ENCODE assay signal across 8 mouse cellular contexts in the genomic region with DNA sequence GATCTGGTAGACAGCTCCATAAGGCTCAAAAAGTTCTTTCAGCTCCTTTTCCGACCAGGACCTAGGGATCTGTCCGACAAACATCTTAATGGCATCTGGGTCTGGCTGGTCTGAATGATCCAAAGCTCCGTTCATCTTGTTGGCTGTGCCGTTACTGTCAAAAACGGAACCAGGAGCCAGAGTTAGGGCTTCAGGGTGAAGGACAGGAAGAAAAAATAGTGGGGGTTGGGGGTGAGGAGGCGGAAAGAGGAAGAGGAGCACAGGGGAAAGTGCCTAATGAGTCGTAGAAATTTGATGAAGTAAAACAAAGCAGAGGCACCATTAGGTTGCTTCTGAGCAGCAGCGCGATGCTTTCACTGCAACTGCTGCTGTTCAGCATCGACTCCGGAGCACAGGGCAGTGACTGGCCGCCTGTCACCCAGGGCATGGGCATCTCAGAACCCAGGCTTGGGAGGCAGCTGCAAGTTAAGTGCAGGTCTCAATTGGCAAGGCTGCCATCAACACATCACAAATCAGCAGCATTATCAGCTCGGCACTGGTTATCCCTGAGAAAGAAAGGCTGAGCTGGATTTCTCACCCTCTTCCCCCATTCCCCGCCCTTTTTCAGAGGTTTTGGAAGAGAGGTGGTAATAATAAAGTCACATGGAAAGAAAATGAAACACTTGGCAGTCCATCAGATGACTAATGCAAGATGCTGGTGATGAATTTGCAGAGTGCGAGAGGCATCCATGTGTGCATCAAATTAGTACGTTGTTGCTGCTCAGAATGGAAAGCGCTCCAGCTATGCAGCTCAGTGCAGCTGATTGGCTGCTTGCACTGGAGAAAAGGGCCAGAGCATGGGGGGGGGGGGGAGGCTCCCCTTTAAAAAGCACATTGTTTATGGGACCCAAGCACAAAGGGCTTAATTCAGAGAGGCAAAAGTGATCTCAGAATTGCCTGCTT.
DNase-seq lines count a peak whose midpoint lies in the region; ATAC-seq and TF ChIP-seq lines count a peak whose summit lies in the region.

No protein-coding gene starts in this region.

- H3K4me3 ChIP-seq in kidney, embryonic 14.5 days (ENCODE audit: low read length) = peak overlapping the region; percentile 37
- peak overlapping the region; percentile 65 for H3K4me3 ChIP-seq in gastrocnemius, adult 2 months
- H3K4me3 ChIP-seq in intestine, embryonic 16.5 days (ENCODE audit: low read length) = peak overlapping the region; percentile 42
- peak overlapping the region; percentile 53 for H3K4me3 ChIP-seq in liver, embryonic 15.5 days (replicated peaks)

- TF ChIP-seq CTCF in gastrocnemius, adult 2 months (IDR thresholded peaks at IDR 0.05) = no peak

- H3K9me3 ChIP-seq in kidney, embryonic 14.5 days (ENCODE audit: control insufficient read depth, low read length) = no peaks in the 10 kb centered on the region
- H3K9me3 ChIP-seq in intestine, embryonic 16.5 days (ENCODE audit: control insufficient read depth, low read length) = no peaks in the 10 kb centered on the region
- no peaks in the 10 kb centered on the region for H3K9me3 ChIP-seq in liver, embryonic 15.5 days (replicated peaks)

- peak overlapping the region; percentile 76 for H3K4me2 ChIP-seq in kidney, embryonic 14.5 days (replicated peaks; ENCODE audit: low read depth, low read length)
- peak overlapping the region; percentile 60 for H3K4me2 ChIP-seq in intestine, embryonic 16.5 days (ENCODE audit: low read depth, low read length)
- H3K4me2 ChIP-seq in liver, embryonic 15.5 days = peak overlapping the region; percentile 59

- no peaks in the 10 kb centered on the region for H3K36me3 ChIP-seq in kidney, embryonic 14.5 days (ENCODE audit: control insufficient read depth, insufficient read depth, low read length)
- no peaks in the 10 kb centered on the region for H3K36me3 ChIP-seq in intestine, embryonic 16.5 days (ENCODE audit: control insufficient read depth, insufficient read depth, low read length)
- H3K36me3 ChIP-seq in liver, embryonic 15.5 days (replicated peaks) = no peaks in the 10 kb centered on the region

- peaks cover 13% of the 10 kb centered on the region; the same call in 1 of the 2 replicates for H3K4me1 ChIP-seq in kidney, embryonic 14.5 days (ENCODE audit: control insufficient read depth, insufficient read depth, low read length)
- H3K4me1 ChIP-seq in intestine, embryonic 16.5 days (ENCODE audit: control insufficient read depth, insufficient read depth, low read length) = peaks cover 15% of the 10 kb centered on the region
- no peaks in the 10 kb centered on the region; the same call in 1 of the 2 replicates for H3K4me1 ChIP-seq in liver, embryonic 15.5 days (replicated peaks)

- 4% methylated on average over 17 of the region's 17 CpGs for WGBS in kidney, embryonic 14.5 days
- 23% methylated on average over 17 of the region's 17 CpGs for WGBS in intestine, embryonic 16.5 days
- WGBS in liver, embryonic 15.5 days (ENCODE audit: insufficient replicate concordance) = 9% methylated on average over 17 of the region's 17 CpGs

- peak overlapping the region; percentile 40 for H3K9ac ChIP-seq in kidney, embryonic 14.5 days (ENCODE audit: low read depth, low read length)
- H3K9ac ChIP-seq in intestine, embryonic 16.5 days (ENCODE audit: low read depth, low read length) = peak overlapping the region; percentile 50
- H3K9ac ChIP-seq in liver, embryonic 15.5 days = peak overlapping the region; percentile 21; the same call in 1 of the 2 replicates

- no peak for DNase-seq in kidney, postnatal 25 days
- DNase-seq in cerebellum, postnatal 10 days = peak; percentile 33 to 42
- peak; percentile 40 for DNase-seq in gastrocnemius, adult 2 months
- DNase-seq in neural tube, embryonic 10.5 days (ENCODE audit: extremely low spot score, low spot score) = peak; percentile 46
- DNase-seq in thymus, postnatal 4 days = peak; percentile 63

- ATAC-seq in kidney, embryonic 14.5 days (ENCODE audit: low FRiP score, low TSS enrichment) = peak; percentile 64
- peak; percentile 50 for ATAC-seq in intestine, embryonic 16.5 days
- no peak for ATAC-seq in liver, embryonic 15.5 days (ENCODE audit: insufficient read depth)

- intact Hi-C loops in gastrocnemius, adult 2 months (cut with DNase I) = no loop called here

- H3K27ac ChIP-seq in kidney, embryonic 14.5 days (ENCODE audit: low read depth, low read length) = no peak overlapping the region
- H3K27ac ChIP-seq in gastrocnemius, adult 2 months = peak overlapping the region; percentile 65
- H3K27ac ChIP-seq in intestine, embryonic 16.5 days (ENCODE audit: low read length) = peak overlapping the region; percentile 42; the same call in 1 of the 2 replicates
- H3K27ac ChIP-seq in liver, embryonic 15.5 days (replicated peaks) = peak overlapping the region; percentile 48; the same call in 1 of the 2 replicates

- no peaks in the 10 kb centered on the region for H3K27me3 ChIP-seq in kidney, embryonic 14.5 days (ENCODE audit: control insufficient read depth, insufficient read depth, low read length)
- H3K27me3 ChIP-seq in intestine, embryonic 16.5 days (replicated peaks; ENCODE audit: control insufficient read depth, insufficient read depth, low read length) = no peaks in the 10 kb centered on the region
- H3K27me3 ChIP-seq in liver, embryonic 15.5 days = no peaks in the 10 kb centered on the region

Comparison
In these comparisons a context has a peak if more than half of its experiments do, and no peak if none do; other contexts are left out.
1. DNase-seq: peak in cerebellum, postnatal 10 days (2 of 2), gastrocnemius, adult 2 months (single experiment), neural tube, embryonic 10.5 days (single experiment) and thymus, postnatal 4 days (single experiment); none in kidney, postnatal 25 days (0 of 2).
2. Peak in every context shown above with its lines, with median percentiles within 50 percentile points of each other: H3K4me2 ChIP-seq, H3K4me3 ChIP-seq and H3K9ac ChIP-seq.